Mouse (Mus musculus): ENCODE results near the gene Zfp369. TPM values are rescaled to one million over a fixed set of nuclear protein-coding genes. Genes with fewer than 3 reads are reported as not detected.

Zfp369 gene
- polyA plus RNA-seq (2014; fragmentation: Illumina TruSeq; extraction: RNeasy Lipid Tissue Mini Kit (QIAGEN cat#74804); ENCODE audit: low read depth, low replicate concordance) = 61.8 TPM

DNA sequence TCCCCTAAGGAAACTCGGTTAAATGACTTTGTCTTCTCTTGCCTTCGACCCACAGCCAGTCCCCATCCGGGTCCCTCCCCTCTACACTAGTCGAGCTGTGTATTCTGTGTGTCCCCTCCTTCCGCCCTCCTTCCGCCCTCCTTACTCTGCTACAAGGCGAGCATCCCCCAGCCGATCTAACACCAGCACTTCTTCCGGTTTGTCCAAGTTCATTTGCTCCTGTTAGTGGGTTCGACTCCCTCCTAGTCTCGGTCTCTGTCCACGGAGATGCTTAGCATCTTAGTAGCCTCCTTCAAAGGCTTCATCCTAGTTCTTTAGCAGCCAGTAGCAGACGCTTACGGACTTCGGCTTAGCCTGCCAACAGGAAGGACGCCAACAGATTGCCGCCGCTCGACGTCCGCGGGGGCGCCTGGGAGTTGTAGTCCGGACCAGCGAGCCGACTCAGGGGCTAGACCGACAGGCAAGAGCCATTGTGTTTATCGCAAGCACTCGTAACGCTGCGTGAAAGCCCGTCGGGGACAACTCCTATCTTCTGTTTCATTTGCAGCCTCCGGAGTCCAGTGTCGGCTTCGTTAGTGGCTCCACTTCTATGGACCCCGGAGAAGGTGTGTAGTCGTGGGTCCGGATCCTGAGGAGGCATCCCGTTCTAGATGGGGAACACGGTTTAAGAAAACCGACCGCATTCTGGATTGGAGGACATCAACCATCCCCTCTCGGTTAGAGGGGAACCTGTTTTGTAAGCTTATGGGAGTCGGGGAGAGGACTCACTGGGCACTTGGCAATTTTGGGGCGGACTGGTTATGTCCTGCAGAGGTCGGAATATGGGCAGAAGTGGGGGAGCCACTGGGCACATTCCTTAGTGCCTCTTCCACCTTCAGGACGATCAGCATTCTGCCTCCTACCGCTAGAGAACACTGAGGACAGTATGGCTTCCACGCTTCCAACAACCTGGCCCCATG, at the start of gene Zfp369:
Zfp369 (plus strand) TSS at position 432 of the 959 bp plus-strand sequence.

DNA sequence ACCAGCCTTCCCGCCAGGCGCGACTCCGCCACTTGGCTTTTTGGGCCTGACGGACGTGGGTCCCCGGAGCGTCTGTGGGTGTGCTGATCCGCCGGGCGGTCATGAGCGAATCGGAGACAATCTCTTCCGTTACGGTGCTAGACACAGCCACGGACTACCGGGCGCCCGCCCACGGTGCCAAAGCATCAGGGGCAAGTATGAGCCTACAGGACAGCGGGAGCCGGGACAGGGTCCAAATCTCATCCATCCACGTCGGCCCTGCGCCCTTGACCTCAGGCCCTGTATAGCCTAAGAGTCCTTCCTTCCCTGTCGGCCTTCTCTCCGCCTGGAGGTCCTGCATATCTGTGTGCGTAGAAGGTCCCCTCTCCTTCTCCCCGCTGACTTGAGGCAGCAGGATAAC, 19.4 kb upstream of the Zfp369 start, which contains the start of gene Gm10775:
Gm10775 (plus strand) TSS at position 301 of the 400 bp plus-strand sequence.

Other genes starting within 250 kb of the Zfp369 start
- gene Spata31d1c, start 245.8 kb upstream of the Zfp369 start, polyA plus RNA-seq (2014; fragmentation: Illumina TruSeq; extraction: RNeasy Lipid Tissue Mini Kit (QIAGEN cat#74804); ENCODE audit: low read depth, low replicate concordance) = not detected
- gene Prss47, start 226.1 kb upstream of the Zfp369 start, polyA plus RNA-seq (2014; fragmentation: Illumina TruSeq; extraction: RNeasy Lipid Tissue Mini Kit (QIAGEN cat#74804); ENCODE audit: low read depth, low replicate concordance) = not detected
- 148 TPM for gene Mfsd14b, start 165.8 kb upstream of the Zfp369 start, polyA plus RNA-seq (2014; fragmentation: Illumina TruSeq; extraction: RNeasy Lipid Tissue Mini Kit (QIAGEN cat#74804); ENCODE audit: low read depth, low replicate concordance)
- not detected for gene Olfr465-ps1, start 140.7 kb upstream of the Zfp369 start, polyA plus RNA-seq (2014; fragmentation: Illumina TruSeq; extraction: RNeasy Lipid Tissue Mini Kit (QIAGEN cat#74804); ENCODE audit: low read depth, low replicate concordance)
- gene Olfr466, start 128.6 kb upstream of the Zfp369 start, polyA plus RNA-seq (2014; fragmentation: Illumina TruSeq; extraction: RNeasy Lipid Tissue Mini Kit (QIAGEN cat#74804); ENCODE audit: low read depth, low replicate concordance) = not detected
- not detected for gene Nlrp4f, start 72.8 kb upstream of the Zfp369 start, polyA plus RNA-seq (2014; fragmentation: Illumina TruSeq; extraction: RNeasy Lipid Tissue Mini Kit (QIAGEN cat#74804); ENCODE audit: low read depth, low replicate concordance)
- gene Gm10775, start 19.3 kb upstream of the Zfp369 start, polyA plus RNA-seq (2014; fragmentation: Illumina TruSeq; extraction: RNeasy Lipid Tissue Mini Kit (QIAGEN cat#74804); ENCODE audit: low read depth, low replicate concordance) = not detected
- gene Gm10139, start 233.9 kb downstream of the Zfp369 start, polyA plus RNA-seq (2014; fragmentation: Illumina TruSeq; extraction: RNeasy Lipid Tissue Mini Kit (QIAGEN cat#74804); ENCODE audit: low read depth, low replicate concordance) = not detected

Measured in sigmoid colon, adult 10 weeks (tissue).